Mouse (Mus musculus): ENCODE measurements around the gene Plekho2. TPM values are rescaled to one million over a fixed set of nuclear protein-coding genes. Genes with fewer than 3 reads are reported as not detected.

Plekho2 gene
- total RNA-seq, 2 experiments from 2014 or later = 7.1 to 15.4 TPM

GRCm38 (mm10) chr9:65587270-65587572, 7.4 kb upstream of the Plekho2 start:
- no peak for ATAC-seq (replicated peaks; ENCODE audit: poor library complexity, severe bottlenecking)

DNA sequence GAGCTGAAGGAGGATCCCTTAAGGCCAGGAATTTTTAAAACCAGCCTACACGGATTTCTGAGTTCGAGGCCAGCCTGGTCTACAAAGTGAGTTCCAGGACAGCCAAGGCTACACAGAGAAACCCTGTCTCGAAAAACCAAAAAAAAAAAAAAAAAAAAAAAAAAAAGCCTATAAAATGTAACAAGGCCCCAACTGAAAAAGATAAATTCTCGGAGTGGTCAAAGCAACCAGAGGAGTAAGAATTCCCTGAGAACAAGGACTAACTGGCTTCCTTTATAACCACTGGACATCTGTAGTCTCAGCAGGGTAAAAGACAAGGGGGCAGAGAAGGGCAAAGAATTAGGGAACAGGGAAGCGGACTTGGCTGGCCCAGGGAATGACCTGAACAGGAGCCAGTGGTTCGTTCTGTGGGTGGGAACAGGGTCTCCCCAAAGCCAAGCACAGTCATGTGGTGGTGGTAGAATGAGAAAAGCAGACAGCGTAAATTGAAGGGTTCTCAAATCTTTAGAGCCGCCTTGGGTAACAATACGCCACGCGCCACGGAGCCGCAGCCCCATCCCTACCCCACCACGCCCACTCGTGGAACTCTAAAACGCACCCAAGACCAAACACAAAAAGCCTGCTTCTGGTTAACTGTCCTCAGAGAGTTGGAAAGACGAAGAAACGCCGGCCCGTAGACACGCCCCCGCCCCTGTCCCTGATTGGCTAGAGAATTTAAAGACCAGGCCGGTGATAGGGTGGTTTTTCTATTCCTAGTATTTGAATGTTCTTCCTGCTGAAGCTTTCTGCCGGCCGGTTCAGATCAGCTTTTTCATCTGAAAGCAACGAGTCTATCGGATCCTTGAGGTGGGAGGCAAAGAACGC, 6.8 kb upstream of the Plekho2 start, which contains the start of gene Pif1:
Gene Pif1 (plus strand): TSS at position 755 of the 864 bp plus-strand sequence.
- ATAC-seq (replicated peaks; ENCODE audit: poor library complexity, severe bottlenecking) = peak; percentile 77

DNA sequence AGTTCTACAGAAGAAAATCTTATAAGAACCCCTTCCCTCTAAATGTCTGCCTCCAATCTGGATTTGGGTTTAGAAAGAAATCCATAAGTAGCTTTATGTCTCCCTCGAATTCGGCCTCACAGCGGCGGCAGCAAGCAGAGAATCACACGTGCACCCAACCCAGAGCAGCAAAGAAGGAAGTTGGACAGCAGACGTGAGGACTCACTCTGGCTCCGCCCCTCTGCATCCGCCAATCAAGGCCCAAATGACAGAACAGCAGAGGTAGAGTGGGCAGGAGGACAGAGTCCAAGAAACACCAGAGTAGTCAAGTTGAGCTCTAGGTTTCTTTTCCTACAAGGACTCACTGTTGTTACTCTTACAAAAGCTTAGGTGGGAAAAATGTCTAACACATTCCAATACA, 3.2 kb upstream of the Plekho2 start:
- peak; percentile 23 for ATAC-seq (replicated peaks; ENCODE audit: poor library complexity, severe bottlenecking)

DNA sequence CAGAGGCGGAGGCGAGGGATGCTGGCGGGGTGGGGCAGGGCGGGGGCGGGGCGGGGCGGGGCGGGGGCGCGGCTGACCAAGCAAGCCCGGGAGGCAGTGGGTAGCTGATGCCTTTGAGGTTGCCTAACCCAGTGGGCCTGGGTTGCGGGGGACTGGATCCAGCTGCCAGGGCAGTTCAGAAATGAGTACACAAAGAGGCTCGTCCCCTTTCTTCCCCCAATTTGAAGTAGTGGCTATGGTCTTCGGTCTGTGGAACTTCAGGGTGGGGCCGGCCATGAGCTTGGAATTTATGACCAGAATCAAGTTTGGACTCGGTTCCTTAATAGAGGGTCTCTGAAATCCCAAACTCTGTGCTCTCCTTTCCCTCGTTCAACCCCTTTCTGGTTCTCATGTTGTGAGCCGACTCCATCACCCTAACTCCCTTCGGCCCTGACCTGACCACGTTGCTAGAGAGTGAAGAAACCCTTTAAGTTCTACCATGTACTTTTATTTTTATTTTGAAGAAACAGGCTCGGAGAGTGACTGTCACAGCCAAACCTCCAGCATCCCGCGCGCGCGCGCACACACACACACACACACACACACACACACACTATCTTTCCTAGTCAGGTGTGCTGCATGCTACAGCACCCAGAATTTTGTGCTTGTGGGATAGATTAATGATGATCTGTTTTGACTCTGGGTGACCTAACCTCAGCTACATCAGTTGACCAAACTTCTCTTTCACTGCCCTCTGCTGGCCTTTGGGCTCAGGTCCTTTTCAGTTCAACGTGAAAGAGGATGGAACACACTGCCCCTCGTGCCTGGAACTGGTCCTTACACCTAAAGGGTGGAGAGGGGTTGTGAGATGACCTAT, 789 bp upstream of the Plekho2 start:
- peak; percentile 55 for ATAC-seq (replicated peaks; ENCODE audit: poor library complexity, severe bottlenecking)

DNA sequence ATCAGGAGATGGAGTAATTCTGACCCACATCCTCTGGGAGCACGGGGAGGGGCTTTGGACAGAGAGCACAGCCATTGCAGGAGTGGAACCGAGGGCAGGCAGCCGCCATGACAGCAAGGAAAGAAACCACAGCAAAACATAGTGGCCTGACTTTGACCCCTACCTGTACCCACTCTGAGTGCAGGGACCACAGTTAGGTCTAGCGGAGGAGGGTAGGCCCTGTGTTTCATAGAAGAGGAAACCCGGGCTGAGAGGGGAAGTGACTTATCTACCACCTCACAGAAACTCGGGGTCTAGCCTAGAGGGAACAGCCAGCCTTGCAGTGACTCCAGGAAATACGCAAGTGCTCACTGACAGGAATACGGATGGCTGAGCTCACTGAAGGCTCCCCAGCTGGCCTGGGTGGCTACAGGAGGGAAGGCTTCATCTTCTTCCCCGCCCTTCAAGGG, 1.0 kb downstream of the Plekho2 start:
- ATAC-seq (replicated peaks; ENCODE audit: poor library complexity, severe bottlenecking) = peak; percentile 44

DNA sequence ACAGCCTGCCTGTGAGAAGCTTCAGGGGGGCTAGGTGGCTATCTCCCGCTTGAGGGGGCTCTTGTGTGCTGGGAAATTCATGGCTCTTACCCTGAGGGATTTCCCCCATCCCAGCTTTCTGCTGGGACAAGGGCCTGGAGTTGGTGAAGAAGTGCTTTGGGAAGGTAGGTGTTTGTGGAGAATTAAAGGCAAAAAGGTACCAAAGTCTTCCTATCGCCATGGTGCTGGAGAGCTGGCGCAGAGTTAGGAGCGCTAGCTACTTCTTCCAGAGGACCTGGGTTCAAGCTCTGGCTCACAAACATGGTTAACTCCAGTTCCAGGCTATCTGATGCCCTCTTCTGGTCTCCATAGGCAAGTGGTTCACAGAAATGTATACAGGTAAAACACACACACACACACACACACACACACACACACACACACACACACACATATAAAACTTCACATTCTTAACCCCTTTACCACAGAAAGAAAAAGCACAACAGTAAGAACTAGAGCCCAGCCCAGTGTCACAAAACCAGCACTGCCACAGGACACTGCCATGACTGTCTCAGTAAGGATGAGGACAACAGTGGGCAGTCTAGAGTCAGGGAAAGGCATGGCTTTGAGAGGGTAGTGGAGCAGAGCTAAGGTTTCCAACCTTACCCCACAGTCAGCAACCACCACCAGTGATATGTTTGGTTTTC, 2.2 kb downstream of the Plekho2 start:
- no peak for ATAC-seq (replicated peaks; ENCODE audit: poor library complexity, severe bottlenecking)

DNA sequence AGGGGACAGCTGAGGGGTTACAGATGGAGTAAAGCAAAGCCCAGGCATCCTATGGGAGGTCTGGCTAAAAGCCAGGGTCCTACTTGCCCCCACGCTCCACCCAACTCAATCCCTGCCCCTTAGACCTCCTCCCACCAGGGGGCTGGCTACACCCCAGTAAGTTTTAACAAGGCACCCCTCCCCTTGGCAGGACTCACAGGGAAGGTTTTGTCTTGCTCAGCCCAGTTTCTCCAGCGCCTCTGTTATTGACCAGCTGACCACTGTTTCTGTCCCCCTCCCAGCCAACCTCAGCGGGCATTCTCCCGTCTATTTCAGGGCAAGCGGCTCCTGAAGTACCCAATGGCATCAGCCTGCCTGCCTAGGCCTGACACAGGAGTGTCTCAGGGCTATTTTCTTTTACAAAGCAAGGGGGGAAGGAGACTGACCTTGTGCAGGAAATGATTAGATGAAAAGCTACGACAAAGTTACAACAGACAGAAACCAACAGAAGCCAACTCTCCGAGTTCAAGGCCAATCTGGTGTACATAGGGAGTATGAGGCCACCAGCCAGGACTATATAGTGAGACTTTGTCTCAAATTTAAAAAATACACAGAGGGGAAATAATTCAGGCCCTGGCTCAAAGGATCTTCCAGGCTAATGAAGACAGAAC, 2.9 kb downstream of the Plekho2 start:
- no peak for ATAC-seq (replicated peaks; ENCODE audit: poor library complexity, severe bottlenecking)

DNA sequence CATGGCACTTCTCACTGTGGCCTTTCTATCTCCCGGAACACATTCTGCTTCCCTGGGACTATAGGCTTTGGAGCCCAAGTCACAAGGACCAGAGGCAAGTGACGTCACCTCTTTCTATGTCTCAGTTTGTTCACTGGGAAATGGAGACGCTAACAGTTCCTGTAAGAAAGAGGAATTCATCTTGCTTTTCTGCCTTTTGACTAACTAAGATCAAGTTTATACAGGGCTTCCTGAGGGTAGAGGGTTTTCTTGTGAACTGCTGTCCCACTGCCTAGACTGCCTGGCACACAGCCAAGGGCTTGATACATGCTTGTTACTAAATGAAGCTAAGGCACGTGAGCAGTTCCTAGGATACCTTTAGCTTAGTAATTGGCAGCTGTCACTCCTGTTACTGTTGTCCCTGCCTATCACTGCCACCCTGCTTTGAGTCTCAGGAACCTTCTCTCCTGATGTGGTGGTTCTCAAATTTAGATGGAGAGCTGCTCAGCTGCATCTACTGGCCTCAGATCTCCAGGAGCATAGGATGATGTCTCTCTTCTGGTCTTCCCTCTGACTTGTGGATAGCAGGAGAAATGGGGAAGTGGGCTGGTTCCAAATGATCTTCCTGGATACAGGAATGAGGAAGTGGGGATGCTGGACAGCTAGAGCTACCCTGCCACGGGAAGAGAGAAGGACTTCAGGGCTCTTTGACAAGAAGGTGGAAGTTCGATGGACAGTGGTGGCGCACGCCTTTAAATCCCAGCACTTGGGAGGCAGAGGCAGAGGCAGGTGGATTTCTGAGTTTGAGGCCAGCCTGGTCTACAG, 4.2 kb downstream of the Plekho2 start:
- peak; percentile 14; the same call in 1 of the 2 replicates for ATAC-seq (replicated peaks; ENCODE audit: poor library complexity, severe bottlenecking)

GRCm38 (mm10) chr9:65574513-65575392, 5.1 kb downstream of the Plekho2 start:
- no peak for ATAC-seq (replicated peaks; ENCODE audit: poor library complexity, severe bottlenecking)

DNA sequence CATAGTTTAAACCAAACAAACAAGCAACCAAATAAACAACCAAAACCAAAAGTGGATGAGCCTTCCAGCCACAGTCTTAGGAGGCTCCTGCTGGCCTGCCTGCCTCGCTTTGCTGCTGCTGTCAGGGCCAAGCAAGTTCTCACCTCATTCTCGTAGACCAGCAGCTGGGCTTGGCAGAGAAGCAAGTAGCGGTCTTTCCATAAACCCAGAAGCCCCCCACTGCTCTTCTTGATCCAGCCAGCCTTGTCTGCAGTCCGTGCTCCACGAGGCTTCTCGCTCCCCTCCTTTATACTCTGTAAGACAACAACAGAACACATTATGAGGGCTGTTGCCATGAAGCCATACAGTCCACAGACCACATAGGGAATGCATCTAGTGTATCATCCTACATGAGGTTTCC, 7.0 kb downstream of the Plekho2 start:
- ATAC-seq (replicated peaks; ENCODE audit: poor library complexity, severe bottlenecking) = no peak

DNA sequence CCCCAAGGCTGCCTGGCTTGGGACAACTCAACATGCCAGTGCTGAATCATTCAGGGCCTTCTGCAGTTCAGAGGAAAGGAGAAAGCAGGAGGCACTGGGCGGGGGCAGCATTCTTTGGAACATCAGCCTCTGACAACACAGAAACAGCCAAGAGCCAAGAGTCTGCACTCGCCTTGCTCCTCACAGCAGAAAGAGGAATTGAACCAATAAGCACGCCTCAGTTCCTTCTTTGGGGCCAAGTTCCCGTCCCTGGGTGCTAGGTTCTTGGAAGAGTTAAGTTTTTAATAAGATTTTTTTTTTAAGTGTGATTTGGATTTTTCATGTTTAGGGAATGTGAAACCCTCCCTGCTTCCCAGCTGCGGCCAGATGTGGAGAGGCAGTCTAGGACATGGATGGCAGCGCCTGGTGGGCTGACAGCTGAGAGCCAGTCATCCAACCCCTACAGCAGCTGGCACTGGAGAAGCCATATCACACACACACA, 10.3 kb downstream of the Plekho2 start:
- ATAC-seq (replicated peaks; ENCODE audit: poor library complexity, severe bottlenecking) = peak; percentile 73

DNA sequence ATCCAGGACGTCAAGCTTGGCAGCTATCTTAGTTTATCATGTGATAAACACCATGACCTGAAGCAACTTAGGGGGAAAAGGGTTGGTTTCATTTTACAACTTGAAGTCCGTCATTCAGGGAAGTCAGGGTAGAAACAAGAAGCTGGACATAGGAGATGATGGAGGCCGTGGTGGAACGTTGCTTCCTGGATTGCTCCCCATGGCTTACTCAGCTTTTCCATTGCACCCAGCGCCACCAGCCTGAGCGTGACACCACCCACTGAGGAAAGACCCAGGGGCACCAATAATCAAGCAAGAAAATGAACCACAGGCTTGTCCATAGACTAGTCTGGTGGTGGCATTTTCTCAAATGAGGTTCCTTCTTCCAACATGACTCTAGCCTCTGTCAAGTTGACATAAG, 11.1 kb downstream of the Plekho2 start:
- peak; percentile 75 for ATAC-seq (replicated peaks; ENCODE audit: poor library complexity, severe bottlenecking)

GRCm38 (mm10) chr9:65564698-65565097, 15.1 kb downstream of the Plekho2 start:
- no peak for ATAC-seq (replicated peaks; ENCODE audit: poor library complexity, severe bottlenecking)

- ATAC-seq (replicated peaks; ENCODE audit: poor library complexity, severe bottlenecking) = no peak
These were observed 16.8 kb downstream of the Plekho2 start for GRCm38 (mm10) chr9:65563073-65563472.

DNA sequence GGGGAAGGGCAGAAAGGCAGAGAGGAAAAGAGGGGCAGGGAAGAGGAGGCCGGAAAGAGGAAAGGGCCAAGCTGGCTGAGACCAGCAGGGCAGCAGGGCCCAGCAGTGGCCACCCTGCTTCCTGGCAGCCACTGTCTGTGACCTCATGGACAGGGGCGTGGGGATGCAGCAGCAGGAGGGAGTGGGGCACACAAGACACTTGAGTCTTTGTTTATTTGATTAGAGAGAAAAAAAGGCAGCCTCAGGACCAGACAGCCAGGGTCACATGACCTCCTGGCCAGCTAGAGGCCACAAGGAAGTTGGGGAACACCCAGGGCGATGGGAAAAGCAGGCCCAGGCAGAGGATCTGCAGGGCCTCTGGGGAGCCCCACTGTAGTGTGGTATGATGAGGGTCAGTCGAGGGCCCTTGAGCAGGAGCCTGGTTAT, 17.7 kb downstream of the Plekho2 start:
- no peak for ATAC-seq (replicated peaks; ENCODE audit: poor library complexity, severe bottlenecking)

DNA sequence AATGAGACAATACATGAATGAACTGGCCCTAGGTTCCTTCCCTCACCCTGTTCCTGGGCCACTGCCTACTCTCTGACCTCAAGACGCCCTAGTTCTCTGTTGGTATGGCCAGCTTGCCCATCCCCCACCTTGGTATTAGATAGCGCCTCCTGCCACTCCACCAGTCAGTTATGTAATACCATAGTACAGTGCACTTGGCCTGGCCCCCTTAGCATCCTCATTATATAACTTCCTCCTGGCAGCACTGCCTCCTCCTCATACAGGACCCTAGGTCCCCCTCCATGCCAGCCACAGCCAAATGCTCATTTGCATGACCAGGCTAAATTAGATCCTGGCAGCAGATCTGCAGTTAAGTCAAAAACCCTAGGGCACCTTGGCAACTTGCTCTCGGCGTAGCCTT, 18.8 kb downstream of the Plekho2 start:
- peak; percentile 92 for ATAC-seq (replicated peaks; ENCODE audit: poor library complexity, severe bottlenecking)

DNA sequence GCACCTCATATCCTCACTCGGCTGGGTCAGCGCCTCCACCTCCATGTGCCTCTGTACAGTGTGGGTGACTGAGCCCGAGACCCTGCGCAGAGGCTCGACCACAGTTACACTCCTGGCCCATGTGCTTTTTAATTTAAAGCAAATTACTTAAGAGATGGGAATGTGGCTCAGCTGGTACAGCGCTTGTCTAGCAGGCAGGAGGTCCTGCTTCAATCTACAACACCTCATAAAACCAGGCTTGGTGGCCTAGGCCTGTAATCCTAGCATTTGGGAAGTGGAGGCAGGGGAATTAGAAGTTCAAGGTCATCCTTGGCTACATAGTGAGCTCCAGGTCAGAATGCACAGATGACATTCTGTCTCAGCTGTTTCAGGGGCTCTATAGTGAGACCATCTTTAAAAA, 21.0 kb downstream of the Plekho2 start:
- no peak for ATAC-seq (replicated peaks; ENCODE audit: poor library complexity, severe bottlenecking)

DNA sequence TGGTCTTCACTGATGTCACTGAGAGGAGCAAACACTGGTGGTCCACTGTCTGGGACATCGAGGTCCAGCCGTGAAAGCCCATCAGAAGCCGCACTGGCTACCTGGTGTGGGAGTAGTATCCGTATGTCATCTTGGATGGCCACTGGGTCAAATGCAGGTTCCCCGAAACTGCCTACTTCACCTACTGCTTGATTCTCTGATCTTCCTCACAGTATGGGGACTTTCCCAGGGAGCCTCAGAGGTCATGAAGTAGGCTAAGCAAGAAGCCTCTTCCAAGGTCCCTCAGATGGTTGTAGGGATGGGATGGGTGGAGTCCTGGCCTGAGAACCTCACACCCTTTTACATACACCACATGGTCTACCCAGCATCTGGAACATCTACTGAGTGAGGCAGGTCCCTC, 22.9 kb downstream of the Plekho2 start:
- ATAC-seq (replicated peaks; ENCODE audit: poor library complexity, severe bottlenecking) = no peak
